Mouse (Mus musculus) WW6 (cell line): Measurements from ENCODE around the gene Arcn1.

Source experiments
- DNase-seq: peaks from one replicate; pipeline ENCODE4 v3.0.0-alpha.2; 2013; ENCODE audit warnings: low read depth, low spot score

Gene Arcn1

GRCm38 (mm10) chr9:44719632-44720357, 47.9 kb downstream of the Arcn1 start:
- DNase-seq = no peak

GRCm38 (mm10) chr9:44718937-44719631, 48.6 kb downstream of the Arcn1 start:
- DNase-seq = no peak

GRCm38 (mm10) chr9:44717822-44718242, 49.8 kb downstream of the Arcn1 start:
- no peak for DNase-seq

- DNase-seq = no peak
These were observed 50.4 kb downstream of the Arcn1 start for GRCm38 (mm10) chr9:44716997-44717821.

- no peak for DNase-seq
These were observed 51.8 kb downstream of the Arcn1 start for GRCm38 (mm10) chr9:44715705-44716362.

- no peak for DNase-seq
These were observed 52.5 kb downstream of the Arcn1 start for GRCm38 (mm10) chr9:44715109-44715508.

GRCm38 (mm10) chr9:44713574-44713973, 54.1 kb downstream of the Arcn1 start:
- no peak for DNase-seq

GRCm38 (mm10) chr9:44713080-44713479, 54.6 kb downstream of the Arcn1 start:
- DNase-seq = no peak

- no peak for DNase-seq
These were observed 56.0 kb downstream of the Arcn1 start for GRCm38 (mm10) chr9:44711602-44712001.

- no peak for DNase-seq
These were observed 57.4 kb downstream of the Arcn1 start for GRCm38 (mm10) chr9:44710213-44710612.

- peak; percentile 57 for DNase-seq
These were observed 58.0 kb downstream of the Arcn1 start for GRCm38 (mm10) chr9:44709600-44709999.

- no peak for DNase-seq
These were observed 58.7 kb downstream of the Arcn1 start for GRCm38 (mm10) chr9:44708925-44709324.

GRCm38 (mm10) chr9:44708429-44708765, 59.2 kb downstream of the Arcn1 start:
- DNase-seq = peak; percentile 43

GRCm38 (mm10) chr9:44707749-44708428, 59.8 kb downstream of the Arcn1 start:
- no peak for DNase-seq

GRCm38 (mm10) chr9:44699730-44700129, 67.9 kb downstream of the Arcn1 start:
- no peak for DNase-seq

GRCm38 (mm10) chr9:44699196-44699595, 68.4 kb downstream of the Arcn1 start:
- DNase-seq = no peak

GRCm38 (mm10) chr9:44697866-44698265, 69.8 kb downstream of the Arcn1 start:
- no peak for DNase-seq

- DNase-seq = no peak
These were observed 74.6 kb downstream of the Arcn1 start for GRCm38 (mm10) chr9:44693071-44693470.

GRCm38 (mm10) chr9:44691671-44692520, 75.7 kb downstream of the Arcn1 start:
- no peak for DNase-seq
